Mouse (Mus musculus) G1E (cell line): ENCODE results near the gene Mindy1.

ENCODE experiments used
- CTCF ChIP-seq: IDR thresholded peaks from 2 replicates; pipeline ENCODE4 v1.5.1; 2012; ENCODE audit warnings: low read depth, low read length, inconsistent platforms, mixed read lengths
- GATA1 ChIP-seq: IDR thresholded peaks from 2 replicates; pipeline ENCODE4 v1.6.1; 2012; ENCODE audit warnings: borderline replicate concordance, low read length, inconsistent platforms, mixed read lengths
- GATA2 ChIP-seq: IDR thresholded peaks from 2 replicates; pipeline ENCODE4 v1.6.1; 2012; ENCODE audit warnings: low read depth, low read length, inconsistent platforms, borderline replicate concordance
- POLR2AphosphoS5 ChIP-seq: IDR thresholded peaks from 2 replicates; pipeline ENCODE4 v1.6.1; 2012; ENCODE audit warnings: low read depth, low read length, inconsistent platforms; ENCODE audit not compliant: insufficient replicate concordance
- TAL1 ChIP-seq: conservative IDR thresholded peaks from 2 replicates; pipeline ENCODE4 v1.6.1; 2012; ENCODE audit warnings: low read depth, low read length, inconsistent platforms, mixed read lengths

DNA sequence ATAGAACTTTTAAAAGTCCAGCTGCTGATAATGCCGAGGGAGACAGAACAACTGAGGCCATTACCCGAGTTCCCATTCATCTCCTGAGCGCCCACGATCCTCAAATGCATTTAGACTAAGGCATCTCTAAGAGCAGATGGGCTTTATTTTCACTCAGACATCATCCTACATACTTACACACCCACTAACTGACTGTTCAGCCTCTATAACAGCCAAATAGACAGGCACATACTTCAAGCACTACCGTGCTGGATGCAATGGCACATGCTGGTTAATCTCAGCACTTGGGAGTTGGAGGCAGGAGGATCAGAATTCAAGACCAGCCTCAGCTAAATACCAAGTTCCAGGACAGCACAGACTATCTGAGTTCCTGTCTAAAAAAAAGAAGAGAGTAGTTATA, 11.4 kb upstream of the Mindy1 start:
- TF ChIP-seq CTCF (no peak), TAL1 (no peak), GATA2 (no peak), GATA1 (no peak), POLR2AphosphoS5 (no peak)
